Mouse (Mus musculus) liver, embryonic 13.5 days (tissue): ENCODE results near the gene 2010300C02Rik. TPM values are rescaled to one million over a fixed set of nuclear protein-coding genes. Genes with fewer than 3 reads are reported as not detected.
"Not testable (repeated sequence)": the region's sequence is repeated elsewhere in the genome, so short reads cannot be mapped to it uniquely, and the experiment has no call there.

Source experiments
- ATAC-seq: fragments of 200-750 bp; cut with Nextera tagmentation; 2 replicates; pipeline ENCODE4 v1.8.0; 2017; ENCODE audit warnings: low read depth, mild to moderate bottlenecking, moderate number of reproducible peaks, moderate library complexity
- DNase-seq: peaks from one replicate; pipeline ENCODE4 v3.0.0; 2022
- H3K27ac ChIP-seq: fragments of 300-500 bp; sonication (generic); 2 replicates; pipeline ENCODE4 v1.5.1; 2015; ENCODE audit warnings: moderate library complexity, mild to moderate bottlenecking, inconsistent platforms
- H3K27me3 ChIP-seq: fragments of 300-500 bp; sonication (generic); 2 replicates; pipeline ENCODE4 v1.6.1; 2015; ENCODE audit warnings: mild to moderate bottlenecking, inconsistent platforms
- H3K36me3 ChIP-seq: fragments of 300-500 bp; sonication (generic); 2 replicates; pipeline ENCODE4 v1.6.1; 2015; ENCODE audit warnings: mild to moderate bottlenecking, inconsistent platforms
- H3K4me1 ChIP-seq: fragments of 300-500 bp; sonication (generic); replicated peaks from 2 replicates; pipeline ENCODE4 v1.6.1; 2015; ENCODE audit warnings: inconsistent platforms
- H3K4me2 ChIP-seq: fragments of 300-500 bp; sonication (generic); 2 replicates; pipeline ENCODE4 v1.6.1; 2015; ENCODE audit warnings: inconsistent platforms, mild to moderate bottlenecking, moderate library complexity
- H3K4me3 ChIP-seq: fragments of 300-500 bp; sonication (generic); replicated peaks from 2 replicates; pipeline ENCODE4 v1.5.1; 2015; ENCODE audit warnings: mild to moderate bottlenecking, inconsistent platforms
- H3K9ac ChIP-seq: fragments of 300-500 bp; sonication (generic); 2 replicates; pipeline ENCODE4 v1.6.1; 2015; ENCODE audit warnings: mild to moderate bottlenecking, inconsistent platforms
- H3K9me3 ChIP-seq: fragments of 300-500 bp; sonication (generic); replicated peaks from 2 replicates; pipeline ENCODE4 v1.6.1; 2016; ENCODE audit warnings: inconsistent platforms
- WGBS: fragments of 180-500 bp; shearing (Covaris S2); methylation state at CpG from one replicate; pipeline ENCODE4 v1.1.7; 2015; ENCODE audit not compliant: insufficient replicate concordance; 5-methylcytosine and 5-hydroxymethylcytosine counted together
- polyA plus RNA-seq: library from polyadenylated mRNA; unstranded; fragments of >200 nt; fragmentation: Nextera tagmentation; extraction: Ambion mirVana; gene quantifications from 2 replicates; pipeline ENCODE4 v1.2.1, GENCODE M21; 2015

2010300C02Rik gene
- polyA plus RNA-seq, 1 experiment from 2014 or later, result 0.09 TPM

DNA sequence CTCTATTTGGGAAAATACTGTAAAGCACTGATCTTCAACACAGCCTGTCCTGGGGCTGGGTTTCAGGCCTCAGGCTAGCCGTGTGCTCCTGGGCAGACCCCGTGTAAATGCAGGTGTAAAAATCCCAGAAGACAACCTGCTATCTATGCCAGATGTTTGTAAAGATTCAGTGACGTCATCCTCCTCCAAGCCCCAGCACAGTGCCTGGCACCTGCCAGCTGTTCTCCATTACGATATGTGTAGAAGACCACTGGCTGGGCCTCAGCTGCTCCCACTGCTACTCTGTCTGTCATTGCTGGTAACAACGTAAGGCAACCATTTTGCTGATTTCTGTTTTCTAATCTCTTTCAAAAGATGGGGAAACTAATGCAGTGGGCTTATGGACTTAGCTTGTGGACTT lies 102.8 kb downstream of the 2010300C02Rik start:
- Histone ChIP-seq H3K4me1 (no peaks in the 10 kb centered on the region), H3K27ac (no peak overlapping the region), H3K36me3 (no peaks in the 10 kb centered on the region), H3K4me2 (no peak overlapping the region), H3K9me3 (no peaks in the 10 kb centered on the region), H3K4me3 (no peak overlapping the region), H3K27me3 (no peaks in the 10 kb centered on the region), H3K9ac (no peak overlapping the region)
- WGBS, result 69% methylated on average over 5 of the region's 5 CpGs
- ATAC-seq (no peak), DNase-seq (no peak)

DNA sequence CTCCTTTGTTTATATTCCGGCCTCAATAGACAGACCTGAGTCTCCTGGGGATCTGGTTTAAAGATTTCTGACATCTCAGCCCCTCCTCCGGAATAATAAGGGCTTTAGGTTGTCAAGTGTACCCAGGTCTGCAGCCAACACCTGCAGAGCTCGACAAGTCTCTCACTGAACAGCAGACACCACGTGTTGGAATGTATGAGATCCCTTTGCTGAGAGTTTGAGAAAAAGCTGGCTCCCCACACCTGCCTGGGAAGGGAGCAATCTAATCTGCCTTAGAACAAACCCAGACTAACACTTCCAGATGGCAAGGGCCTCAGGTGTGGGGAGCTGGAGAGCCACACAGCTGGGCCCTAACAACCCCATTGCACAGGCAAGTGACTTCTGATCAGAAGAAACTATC lies 103.3 kb downstream of the 2010300C02Rik start:
- H3K27ac ChIP-seq, result no peak overlapping the region
- H3K4me1 ChIP-seq, result no peaks in the 10 kb centered on the region
- no peak overlapping the region for H3K4me2 ChIP-seq
- DNase-seq (no peak), ATAC-seq (no peak)
- H3K9ac ChIP-seq, result no peak overlapping the region
- no peak overlapping the region for H3K4me3 ChIP-seq
- WGBS, result 47% methylated on average over 4 of the region's 4 CpGs
- H3K27me3 ChIP-seq, result no peaks in the 10 kb centered on the region
- H3K9me3 ChIP-seq, result no peaks in the 10 kb centered on the region
- no peaks in the 10 kb centered on the region for H3K36me3 ChIP-seq

DNA sequence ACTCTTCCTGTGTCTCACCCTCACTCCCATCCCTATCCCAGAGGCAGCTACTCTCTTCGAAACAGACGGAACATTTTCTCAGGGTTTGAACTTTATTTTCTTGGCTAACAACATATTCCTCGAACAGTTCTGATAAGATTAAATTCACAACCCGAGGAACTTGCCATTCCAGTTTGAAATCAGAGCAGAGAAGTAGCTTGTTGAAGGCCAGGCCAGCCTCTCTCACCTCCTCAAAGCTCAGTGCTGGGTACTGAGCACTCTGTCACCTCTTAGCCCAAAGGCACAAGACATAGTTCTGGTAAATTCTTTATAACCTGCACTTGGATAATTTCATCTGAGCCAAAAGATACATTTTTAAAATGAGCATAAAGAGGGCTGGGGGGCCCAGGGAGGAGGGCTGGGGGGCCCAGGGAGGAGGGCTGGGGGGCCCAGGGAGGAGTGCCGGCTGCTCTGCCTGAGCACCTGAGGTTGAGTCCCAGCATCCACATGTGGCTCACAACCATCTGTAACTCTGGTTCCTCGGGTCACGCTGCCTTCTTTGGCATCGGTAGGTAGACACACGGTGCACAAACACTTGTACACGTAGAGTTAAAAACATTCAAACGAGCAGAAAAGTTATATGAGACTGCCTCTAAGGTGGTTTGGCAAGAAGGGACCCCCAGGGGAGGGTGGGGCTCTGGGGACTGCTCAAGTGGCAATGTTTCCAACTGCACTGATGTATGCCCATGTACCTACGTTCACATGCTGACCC lies 104.4 kb downstream of the 2010300C02Rik start:
- H3K4me2 ChIP-seq, result no peak overlapping the region
- no peaks in the 10 kb centered on the region for H3K4me1 ChIP-seq
- DNase-seq (no peak), ATAC-seq (no peak)
- H3K4me3 ChIP-seq, result no peak overlapping the region
- 62% methylated on average over 12 of the region's 12 CpGs for WGBS
- no peak overlapping the region for H3K9ac ChIP-seq
- H3K27ac ChIP-seq, result no peak overlapping the region
- no peaks in the 10 kb centered on the region for H3K27me3 ChIP-seq
- H3K9me3 ChIP-seq, result no peaks in the 10 kb centered on the region
- no peaks in the 10 kb centered on the region for H3K36me3 ChIP-seq

DNA sequence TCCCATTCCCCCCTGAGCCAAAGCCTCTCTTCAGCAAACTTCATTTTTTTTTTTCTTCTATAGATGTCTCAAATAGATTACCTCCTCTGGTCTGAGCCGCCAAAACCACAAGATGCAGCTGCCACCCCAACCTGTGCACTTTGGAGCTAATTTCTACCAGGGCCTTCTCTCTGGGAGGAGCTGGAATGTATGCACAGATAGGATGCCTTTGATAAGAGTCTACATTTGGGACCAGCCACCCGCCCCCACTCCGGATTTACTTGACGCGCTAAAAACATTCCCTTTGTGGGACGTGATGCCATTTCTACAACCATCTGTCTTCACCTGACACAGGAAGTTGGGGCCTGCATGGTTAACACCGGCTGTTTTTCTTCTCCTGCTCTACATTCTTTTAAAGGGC lies 105.0 kb downstream of the 2010300C02Rik start:
- no peak overlapping the region for H3K27ac ChIP-seq
- H3K36me3 ChIP-seq, result no peaks in the 10 kb centered on the region
- no peak overlapping the region for H3K4me2 ChIP-seq
- DNase-seq, result no peak
- H3K9me3 ChIP-seq, result no peaks in the 10 kb centered on the region
- 28% methylated on average over 7 of the region's 7 CpGs for WGBS
- ATAC-seq, result no peak
- no peak overlapping the region for H3K4me3 ChIP-seq
- H3K4me1 ChIP-seq, result no peaks in the 10 kb centered on the region
- H3K27me3 ChIP-seq, result no peaks in the 10 kb centered on the region
- H3K9ac ChIP-seq, result no peak overlapping the region

DNA sequence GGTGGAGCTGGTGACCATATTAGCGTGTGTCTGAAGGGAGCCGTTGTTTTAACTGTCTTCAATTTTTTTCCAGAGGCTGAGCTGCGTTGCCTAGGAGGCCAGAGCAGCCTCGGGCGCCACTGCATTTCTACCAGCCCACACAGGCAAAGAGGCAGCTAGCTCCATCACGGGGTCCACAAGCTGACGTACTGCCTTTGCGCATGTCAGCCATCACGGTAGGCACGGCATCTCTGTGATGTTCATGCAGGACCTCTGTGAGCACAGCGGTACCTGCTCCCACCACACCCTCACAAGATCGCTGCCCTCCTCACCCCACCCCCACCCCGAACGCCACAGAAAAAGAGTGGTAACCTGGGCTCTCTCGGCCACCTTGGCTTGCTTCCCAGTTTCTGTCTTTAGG lies 105.8 kb downstream of the 2010300C02Rik start:
- WGBS, result 66% methylated on average over 15 of the region's 15 CpGs
- no peak for DNase-seq
- Histone ChIP-seq H3K9me3 (no peaks in the 10 kb centered on the region), H3K36me3 (no peaks in the 10 kb centered on the region), H3K4me1 (peaks cover 5% of the 10 kb centered on the region), H3K9ac (no peak overlapping the region), H3K4me2 (no peak overlapping the region), H3K4me3 (no peak overlapping the region), H3K27ac (no peak overlapping the region), H3K27me3 (no peaks in the 10 kb centered on the region)
- no peak for ATAC-seq

DNA sequence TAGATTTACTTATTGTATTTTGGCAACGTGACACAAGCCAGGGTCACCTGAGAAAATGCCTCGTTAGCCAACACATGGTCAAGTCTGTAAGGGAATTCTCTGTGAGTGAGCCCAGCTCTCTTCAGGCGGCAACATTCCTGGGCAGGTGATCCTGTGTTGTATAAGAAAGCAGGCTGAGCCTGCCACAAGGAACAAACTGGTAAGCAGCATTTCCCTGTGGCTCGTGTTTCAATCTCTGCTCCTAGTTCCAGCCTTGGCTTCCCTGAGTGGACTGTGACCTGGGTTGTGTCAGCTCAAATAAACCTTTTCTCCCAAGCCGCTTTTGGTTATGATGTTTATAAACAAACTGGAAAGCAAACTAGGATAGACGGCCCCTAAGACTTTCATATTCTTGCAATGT lies 108.9 kb downstream of the 2010300C02Rik start:
- no peak overlapping the region for H3K9ac ChIP-seq
- H3K27me3 ChIP-seq, result no peaks in the 10 kb centered on the region
- no peak overlapping the region for H3K4me2 ChIP-seq
- peaks cover 5% of the 10 kb centered on the region for H3K4me1 ChIP-seq
- 58% methylated on average over 6 of the region's 6 CpGs for WGBS
- DNase-seq (no peak), ATAC-seq (no peak)
- H3K9me3 ChIP-seq, result no peaks in the 10 kb centered on the region
- H3K27ac ChIP-seq, result no peak overlapping the region
- H3K36me3 ChIP-seq, result no peaks in the 10 kb centered on the region
- H3K4me3 ChIP-seq, result no peak overlapping the region

DNA sequence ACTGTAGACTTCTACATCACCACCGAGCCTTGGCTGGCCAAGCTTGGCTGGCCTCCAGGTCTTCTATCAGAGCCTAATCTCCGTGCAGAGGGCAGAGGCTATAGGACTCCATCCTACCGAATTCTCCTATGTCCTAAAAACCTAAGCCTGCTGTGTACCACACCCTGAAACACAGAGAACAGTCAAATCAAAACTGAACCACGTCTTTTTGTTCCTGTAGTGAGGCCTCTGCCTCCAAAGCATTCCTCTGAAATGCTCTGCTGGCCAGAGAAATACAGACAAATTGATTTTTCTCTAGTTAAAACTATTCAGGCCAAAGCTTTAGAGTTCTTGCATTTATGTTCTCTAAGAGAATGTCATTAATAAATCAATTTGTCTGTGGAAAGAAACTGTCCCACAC lies 109.6 kb downstream of the 2010300C02Rik start:
- Histone ChIP-seq H3K36me3 (no peaks in the 10 kb centered on the region), H3K27ac (no peak overlapping the region), H3K4me3 (no peak overlapping the region), H3K4me1 (peaks cover 5% of the 10 kb centered on the region), H3K9ac (no peak overlapping the region), H3K4me2 (no peak overlapping the region), H3K9me3 (no peaks in the 10 kb centered on the region), H3K27me3 (no peaks in the 10 kb centered on the region)
- ATAC-seq (no peak), DNase-seq (no peak)
- WGBS, result 66% methylated on average over 4 of the region's 4 CpGs

DNA sequence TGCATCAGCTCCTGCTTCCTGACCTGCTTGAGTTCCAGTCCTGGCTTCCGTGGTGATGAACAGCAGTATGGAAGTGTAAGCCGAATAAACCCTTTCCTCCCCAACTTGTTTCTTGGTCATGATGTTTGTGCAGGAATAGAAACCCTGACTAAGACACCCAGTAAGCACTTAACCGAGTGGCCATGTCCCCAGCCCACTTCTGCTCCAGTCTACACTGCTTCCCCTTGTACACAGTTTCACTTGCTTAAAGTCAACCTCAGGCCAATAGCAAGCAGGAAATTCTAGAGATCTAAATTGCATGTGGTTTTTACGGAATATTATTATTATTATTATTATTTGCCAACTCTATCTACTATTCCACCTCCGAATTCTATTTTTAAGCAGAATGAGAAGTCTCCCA lies 114.2 kb downstream of the 2010300C02Rik start:
- not testable (repeated sequence) for ATAC-seq, H3K9ac ChIP-seq, H3K9me3 ChIP-seq, H3K36me3 ChIP-seq, H3K4me2 ChIP-seq, H3K4me1 ChIP-seq, H3K27ac ChIP-seq, H3K27me3 ChIP-seq, H3K4me3 ChIP-seq, DNase-seq
- WGBS, result 66% methylated on average over 3 of the region's 5 CpGs

DNA sequence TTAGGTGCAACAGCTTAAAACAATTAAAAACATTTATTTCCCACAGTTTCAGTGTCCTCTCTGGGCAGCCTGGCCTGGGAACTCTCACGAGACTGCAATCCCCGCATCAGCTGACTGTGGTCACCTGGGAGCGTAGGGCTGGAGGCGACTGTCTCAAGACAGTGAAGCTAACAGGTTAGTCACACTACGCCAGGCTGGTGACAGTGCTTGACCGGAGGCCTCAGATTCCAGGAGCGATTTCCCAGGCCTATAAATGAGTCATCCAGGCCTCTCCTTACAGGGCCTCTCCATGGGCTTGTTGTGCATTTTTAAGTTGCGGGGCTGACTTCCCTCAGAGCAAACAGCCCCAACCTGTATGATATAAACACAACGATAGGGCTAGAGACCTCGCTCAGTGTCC lies 116.7 kb downstream of the 2010300C02Rik start:
- DNase-seq (no peak), ATAC-seq (no peak)
- no peaks in the 10 kb centered on the region for H3K9me3 ChIP-seq
- no peak overlapping the region for H3K4me2 ChIP-seq
- H3K27ac ChIP-seq, result no peak overlapping the region
- no peaks in the 10 kb centered on the region for H3K27me3 ChIP-seq
- no peak overlapping the region for H3K9ac ChIP-seq
- WGBS, result 79% methylated on average over 10 of the region's 10 CpGs
- H3K4me3 ChIP-seq, result no peak overlapping the region
- H3K36me3 ChIP-seq, result no peaks in the 10 kb centered on the region
- H3K4me1 ChIP-seq, result no peaks in the 10 kb centered on the region

DNA sequence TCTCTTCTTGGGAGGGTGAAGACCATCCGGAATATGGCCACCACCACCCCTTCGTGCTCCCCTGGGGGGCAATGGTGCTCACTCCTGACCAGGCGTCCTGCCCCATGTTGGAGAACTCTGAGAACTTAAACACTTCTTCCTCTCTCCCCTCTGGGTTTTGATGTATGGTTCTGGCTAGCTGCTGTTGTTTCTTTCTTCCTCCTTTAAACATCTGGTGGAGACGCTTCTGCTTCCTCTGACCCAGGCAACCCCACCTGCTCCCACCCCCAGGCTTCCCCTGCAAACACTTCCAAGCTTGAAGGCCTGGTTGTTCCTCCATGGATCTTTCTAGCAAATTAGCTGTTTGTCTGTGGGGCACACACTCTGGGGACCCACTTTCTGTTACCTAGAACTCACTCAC lies 117.6 kb downstream of the 2010300C02Rik start:
- ATAC-seq (no peak), DNase-seq (no peak)
- Histone ChIP-seq H3K36me3 (no peaks in the 10 kb centered on the region), H3K9ac (no peak overlapping the region), H3K9me3 (no peaks in the 10 kb centered on the region), H3K4me3 (no peak overlapping the region), H3K4me1 (no peaks in the 10 kb centered on the region), H3K4me2 (no peak overlapping the region), H3K27me3 (no peaks in the 10 kb centered on the region), H3K27ac (no peak overlapping the region)
- 47% methylated on average over 4 of the region's 4 CpGs for WGBS

DNA sequence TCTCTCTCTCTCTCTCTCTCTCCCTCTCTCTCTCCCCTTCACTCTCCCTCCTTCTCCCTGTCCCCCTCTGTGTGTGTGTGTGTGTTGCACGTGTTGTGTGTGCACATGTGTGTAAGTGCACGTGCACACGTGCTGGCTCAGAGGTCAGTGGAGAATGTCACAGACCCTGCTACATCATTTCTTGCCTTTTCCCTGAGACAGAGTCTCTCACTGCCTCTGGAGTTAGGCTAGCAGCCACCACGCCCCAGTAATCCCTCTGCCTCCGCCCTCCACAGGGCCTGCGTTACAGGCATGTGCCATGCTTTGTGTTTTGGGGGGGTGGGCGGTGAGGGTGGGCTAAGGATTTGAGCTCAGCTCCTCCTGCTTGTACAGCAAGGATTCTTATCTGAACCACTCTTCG lies 118.4 kb downstream of the 2010300C02Rik start:
- no peaks in the 10 kb centered on the region for H3K4me1 ChIP-seq
- 65% methylated on average over 8 of the region's 8 CpGs for WGBS
- H3K9me3 ChIP-seq, result no peaks in the 10 kb centered on the region
- no peak for DNase-seq
- H3K27ac ChIP-seq, result no peak overlapping the region
- no peak overlapping the region for H3K4me2 ChIP-seq
- H3K4me3 ChIP-seq, result no peak overlapping the region
- no peak overlapping the region for H3K9ac ChIP-seq
- H3K27me3 ChIP-seq, result no peaks in the 10 kb centered on the region
- no peak for ATAC-seq
- H3K36me3 ChIP-seq, result no peaks in the 10 kb centered on the region

DNA sequence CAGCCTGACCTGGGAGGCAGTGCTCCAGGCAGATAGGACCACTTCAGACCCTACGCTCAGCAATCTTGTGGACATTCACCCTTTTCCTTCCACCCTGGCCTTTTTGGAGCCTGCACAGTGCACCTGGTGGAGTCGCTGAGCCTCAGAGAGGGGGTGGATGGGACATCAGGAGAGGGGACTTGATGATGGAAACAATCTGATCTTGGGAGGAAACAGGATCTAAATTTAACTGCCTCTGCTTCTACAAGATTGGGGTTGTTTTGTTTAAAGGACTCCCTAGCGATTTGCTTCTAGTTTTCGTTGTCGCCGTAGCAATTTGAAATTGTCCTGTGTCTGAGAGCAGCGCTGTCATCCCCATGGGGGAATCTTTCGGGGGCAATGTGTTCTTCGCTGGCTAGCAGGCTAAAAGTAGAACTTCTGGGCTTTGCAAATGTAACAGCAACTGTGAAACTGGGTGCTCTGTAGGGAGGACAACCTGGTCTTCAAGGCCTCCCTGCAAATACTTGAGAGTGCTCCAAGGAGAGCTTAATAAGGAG lies 119.2 kb downstream of the 2010300C02Rik start:
- no peak overlapping the region for H3K27ac ChIP-seq
- H3K4me1 ChIP-seq, result no peaks in the 10 kb centered on the region
- no peaks in the 10 kb centered on the region for H3K9me3 ChIP-seq
- DNase-seq (no peak), ATAC-seq (no peak)
- no peak overlapping the region for H3K4me3 ChIP-seq
- H3K27me3 ChIP-seq, result no peaks in the 10 kb centered on the region
- no peaks in the 10 kb centered on the region for H3K36me3 ChIP-seq
- no peak overlapping the region for H3K9ac ChIP-seq
- 65% methylated on average over 9 of the region's 9 CpGs for WGBS
- no peak overlapping the region for H3K4me2 ChIP-seq
